Mouse (Mus musculus): ENCODE measurements around the gene Olfr625-ps1. TPM values are rescaled to one million over a fixed set of nuclear protein-coding genes. Genes with fewer than 3 reads are reported as not detected.

Olfr625-ps1 gene
- not detected for polyA plus RNA-seq (2015; fragmentation: Illumina TruSeq; extraction: RNeasy Lipid Tissue Mini Kit (QIAGEN cat#74804); ENCODE audit: insufficient read depth, low read depth, low replicate concordance)

GRCm38 (mm10) chr7:103682420-103682819 is at the start of gene Olfr625-ps1:
Gene Olfr625-ps1, plus strand, starts transcription at chr7:103682720.

GRCm38 (mm10) chr7:103642602-103643001 is 39.9 kb upstream of the Olfr625-ps1 start, which contains the start of gene Olfr622:
Gene Olfr622, minus strand, starts transcription at chr7:103642702.

GRCm38 (mm10) chr7:103663598-103663997 is 18.9 kb upstream of the Olfr625-ps1 start, which contains the start of gene Olfr623:
Gene Olfr623, minus strand, starts transcription at chr7:103663698.

GRCm38 (mm10) chr7:103671091-103671490 is 11.4 kb upstream of the Olfr625-ps1 start, which contains the start of gene Olfr624:
Gene Olfr624, minus strand, starts transcription at chr7:103671191.

GRCm38 (mm10) chr7:103714371-103714770 is 31.9 kb downstream of the Olfr625-ps1 start, which contains the start of gene Olfr243:
Gene Olfr243, plus strand, starts transcription at chr7:103714671.

GRCm38 (mm10) chr7:103730074-103730473 is 47.6 kb downstream of the Olfr625-ps1 start, which contains the start of gene Olfr628:
Gene Olfr628, plus strand, starts transcription at chr7:103730374.

Other genes starting within 250 kb of the Olfr625-ps1 start
- gene Olfr605, start 237.3 kb upstream of the Olfr625-ps1 start, polyA plus RNA-seq (2015; fragmentation: Illumina TruSeq; extraction: RNeasy Lipid Tissue Mini Kit (QIAGEN cat#74804); ENCODE audit: insufficient read depth, low read depth, low replicate concordance): not detected
- not detected for gene Olfr606, start 233.7 kb upstream of the Olfr625-ps1 start, polyA plus RNA-seq (2015; fragmentation: Illumina TruSeq; extraction: RNeasy Lipid Tissue Mini Kit (QIAGEN cat#74804); ENCODE audit: insufficient read depth, low read depth, low replicate concordance)
- not detected for gene Olfr607, start 218.6 kb upstream of the Olfr625-ps1 start, polyA plus RNA-seq (2015; fragmentation: Illumina TruSeq; extraction: RNeasy Lipid Tissue Mini Kit (QIAGEN cat#74804); ENCODE audit: insufficient read depth, low read depth, low replicate concordance)
- not detected for gene Olfr608, start 212.8 kb upstream of the Olfr625-ps1 start, polyA plus RNA-seq (2015; fragmentation: Illumina TruSeq; extraction: RNeasy Lipid Tissue Mini Kit (QIAGEN cat#74804); ENCODE audit: insufficient read depth, low read depth, low replicate concordance)
- gene Olfr609, start 184.7 kb upstream of the Olfr625-ps1 start, polyA plus RNA-seq (2015; fragmentation: Illumina TruSeq; extraction: RNeasy Lipid Tissue Mini Kit (QIAGEN cat#74804); ENCODE audit: insufficient read depth, low read depth, low replicate concordance): not detected
- not detected for gene Olfr610, start 170.6 kb upstream of the Olfr625-ps1 start, polyA plus RNA-seq (2015; fragmentation: Illumina TruSeq; extraction: RNeasy Lipid Tissue Mini Kit (QIAGEN cat#74804); ENCODE audit: insufficient read depth, low read depth, low replicate concordance)
- not detected for gene Olfr611, start 161.9 kb upstream of the Olfr625-ps1 start, polyA plus RNA-seq (2015; fragmentation: Illumina TruSeq; extraction: RNeasy Lipid Tissue Mini Kit (QIAGEN cat#74804); ENCODE audit: insufficient read depth, low read depth, low replicate concordance)
- not detected for gene Olfr612, start 140.0 kb upstream of the Olfr625-ps1 start, polyA plus RNA-seq (2015; fragmentation: Illumina TruSeq; extraction: RNeasy Lipid Tissue Mini Kit (QIAGEN cat#74804); ENCODE audit: insufficient read depth, low read depth, low replicate concordance)
- gene Olfr613, start 134.6 kb upstream of the Olfr625-ps1 start, polyA plus RNA-seq (2015; fragmentation: Illumina TruSeq; extraction: RNeasy Lipid Tissue Mini Kit (QIAGEN cat#74804); ENCODE audit: insufficient read depth, low read depth, low replicate concordance): not detected
- not detected for gene Olfr615, start 126.6 kb upstream of the Olfr625-ps1 start, polyA plus RNA-seq (2015; fragmentation: Illumina TruSeq; extraction: RNeasy Lipid Tissue Mini Kit (QIAGEN cat#74804); ENCODE audit: insufficient read depth, low read depth, low replicate concordance)
- gene Olfr616, start 113.6 kb upstream of the Olfr625-ps1 start, polyA plus RNA-seq (2015; fragmentation: Illumina TruSeq; extraction: RNeasy Lipid Tissue Mini Kit (QIAGEN cat#74804); ENCODE audit: insufficient read depth, low read depth, low replicate concordance): not detected
- not detected for gene Olfr617, start 109.7 kb upstream of the Olfr625-ps1 start, polyA plus RNA-seq (2015; fragmentation: Illumina TruSeq; extraction: RNeasy Lipid Tissue Mini Kit (QIAGEN cat#74804); ENCODE audit: insufficient read depth, low read depth, low replicate concordance)
- not detected for gene Olfr618, start 92.6 kb upstream of the Olfr625-ps1 start, polyA plus RNA-seq (2015; fragmentation: Illumina TruSeq; extraction: RNeasy Lipid Tissue Mini Kit (QIAGEN cat#74804); ENCODE audit: insufficient read depth, low read depth, low replicate concordance)
- gene Olfr619, start 82.1 kb upstream of the Olfr625-ps1 start, polyA plus RNA-seq (2015; fragmentation: Illumina TruSeq; extraction: RNeasy Lipid Tissue Mini Kit (QIAGEN cat#74804); ENCODE audit: insufficient read depth, low read depth, low replicate concordance): not detected
- not detected for gene Olfr620, start 70.2 kb upstream of the Olfr625-ps1 start, polyA plus RNA-seq (2015; fragmentation: Illumina TruSeq; extraction: RNeasy Lipid Tissue Mini Kit (QIAGEN cat#74804); ENCODE audit: insufficient read depth, low read depth, low replicate concordance)
- gene Olfr622, start 40.0 kb upstream of the Olfr625-ps1 start, polyA plus RNA-seq (2015; fragmentation: Illumina TruSeq; extraction: RNeasy Lipid Tissue Mini Kit (QIAGEN cat#74804); ENCODE audit: insufficient read depth, low read depth, low replicate concordance): not detected
- not detected for gene Olfr623, start 19.0 kb upstream of the Olfr625-ps1 start, polyA plus RNA-seq (2015; fragmentation: Illumina TruSeq; extraction: RNeasy Lipid Tissue Mini Kit (QIAGEN cat#74804); ENCODE audit: insufficient read depth, low read depth, low replicate concordance)
- gene Olfr624, start 11.5 kb upstream of the Olfr625-ps1 start, polyA plus RNA-seq (2015; fragmentation: Illumina TruSeq; extraction: RNeasy Lipid Tissue Mini Kit (QIAGEN cat#74804); ENCODE audit: insufficient read depth, low read depth, low replicate concordance): not detected
- not detected for gene Olfr243, start 32.0 kb downstream of the Olfr625-ps1 start, polyA plus RNA-seq (2015; fragmentation: Illumina TruSeq; extraction: RNeasy Lipid Tissue Mini Kit (QIAGEN cat#74804); ENCODE audit: insufficient read depth, low read depth, low replicate concordance)
- gene Olfr628, start 47.7 kb downstream of the Olfr625-ps1 start, polyA plus RNA-seq (2015; fragmentation: Illumina TruSeq; extraction: RNeasy Lipid Tissue Mini Kit (QIAGEN cat#74804); ENCODE audit: insufficient read depth, low read depth, low replicate concordance): not detected
- not detected for gene Olfr629, start 62.2 kb downstream of the Olfr625-ps1 start, polyA plus RNA-seq (2015; fragmentation: Illumina TruSeq; extraction: RNeasy Lipid Tissue Mini Kit (QIAGEN cat#74804); ENCODE audit: insufficient read depth, low read depth, low replicate concordance)
- not detected for gene Olfr630, start 74.6 kb downstream of the Olfr625-ps1 start, polyA plus RNA-seq (2015; fragmentation: Illumina TruSeq; extraction: RNeasy Lipid Tissue Mini Kit (QIAGEN cat#74804); ENCODE audit: insufficient read depth, low read depth, low replicate concordance)
- not detected for gene Olfr69, start 88.9 kb downstream of the Olfr625-ps1 start, polyA plus RNA-seq (2015; fragmentation: Illumina TruSeq; extraction: RNeasy Lipid Tissue Mini Kit (QIAGEN cat#74804); ENCODE audit: insufficient read depth, low read depth, low replicate concordance)
- gene Olfr68, start 97.0 kb downstream of the Olfr625-ps1 start, polyA plus RNA-seq (2015; fragmentation: Illumina TruSeq; extraction: RNeasy Lipid Tissue Mini Kit (QIAGEN cat#74804); ENCODE audit: insufficient read depth, low read depth, low replicate concordance): not detected
- gene Olfr67, start 109.1 kb downstream of the Olfr625-ps1 start, polyA plus RNA-seq (2015; fragmentation: Illumina TruSeq; extraction: RNeasy Lipid Tissue Mini Kit (QIAGEN cat#74804); ENCODE audit: insufficient read depth, low read depth, low replicate concordance): not detected
- gene Hbb-bt, start 131.3 kb downstream of the Olfr625-ps1 start, polyA plus RNA-seq (2015; fragmentation: Illumina TruSeq; extraction: RNeasy Lipid Tissue Mini Kit (QIAGEN cat#74804); ENCODE audit: insufficient read depth, low read depth, low replicate concordance): 331 TPM
- 2,689 TPM for gene Hbb-bs, start 145.4 kb downstream of the Olfr625-ps1 start, polyA plus RNA-seq (2015; fragmentation: Illumina TruSeq; extraction: RNeasy Lipid Tissue Mini Kit (QIAGEN cat#74804); ENCODE audit: insufficient read depth, low read depth, low replicate concordance)
- gene Hbb-bh2, start 157.8 kb downstream of the Olfr625-ps1 start, polyA plus RNA-seq (2015; fragmentation: Illumina TruSeq; extraction: RNeasy Lipid Tissue Mini Kit (QIAGEN cat#74804); ENCODE audit: insufficient read depth, low read depth, low replicate concordance): not detected
- gene Hbb-bh1, start 160.4 kb downstream of the Olfr625-ps1 start, polyA plus RNA-seq (2015; fragmentation: Illumina TruSeq; extraction: RNeasy Lipid Tissue Mini Kit (QIAGEN cat#74804); ENCODE audit: insufficient read depth, low read depth, low replicate concordance): not detected
- not detected for gene Hbb-y, start 170.5 kb downstream of the Olfr625-ps1 start, polyA plus RNA-seq (2015; fragmentation: Illumina TruSeq; extraction: RNeasy Lipid Tissue Mini Kit (QIAGEN cat#74804); ENCODE audit: insufficient read depth, low read depth, low replicate concordance)
- gene Olfr66, start 203.5 kb downstream of the Olfr625-ps1 start, polyA plus RNA-seq (2015; fragmentation: Illumina TruSeq; extraction: RNeasy Lipid Tissue Mini Kit (QIAGEN cat#74804); ENCODE audit: insufficient read depth, low read depth, low replicate concordance): not detected
- gene Olfr64, start 211.8 kb downstream of the Olfr625-ps1 start, polyA plus RNA-seq (2015; fragmentation: Illumina TruSeq; extraction: RNeasy Lipid Tissue Mini Kit (QIAGEN cat#74804); ENCODE audit: insufficient read depth, low read depth, low replicate concordance): not detected
- gene Olfr65, start 220.8 kb downstream of the Olfr625-ps1 start, polyA plus RNA-seq (2015; fragmentation: Illumina TruSeq; extraction: RNeasy Lipid Tissue Mini Kit (QIAGEN cat#74804); ENCODE audit: insufficient read depth, low read depth, low replicate concordance): not detected
- not detected for gene Olfr631, start 246.1 kb downstream of the Olfr625-ps1 start, polyA plus RNA-seq (2015; fragmentation: Illumina TruSeq; extraction: RNeasy Lipid Tissue Mini Kit (QIAGEN cat#74804); ENCODE audit: insufficient read depth, low read depth, low replicate concordance)